Mouse (Mus musculus) c-Kit-negative CD71-positive TER-119-positive erythroid progenitor cells, embryonic 14.5 days (primary cell): ENCODE data around the gene Dagla.
A peak's percentile ranks its signal among the peaks of the same experiment; 100 is the strongest.

Experiments
- DNase-seq: peaks from one replicate; pipeline ENCODE4 v3.0.0-alpha.2; 2013; ENCODE audit warnings: low read depth, low spot score

The Dagla gene

GRCm38 (mm10) chr19:10239419-10239818, 65.3 kb downstream of the Dagla start:
- DNase-seq = no peak

GRCm38 (mm10) chr19:10238477-10238876, 66.2 kb downstream of the Dagla start:
- no peak for DNase-seq

GRCm38 (mm10) chr19:10235784-10236565, 68.7 kb downstream of the Dagla start:
- DNase-seq = no peak

- DNase-seq = no peak
Observed at GRCm38 (mm10) chr19:10232327-10233017, 72.2 kb downstream of the Dagla start.

- no peak for DNase-seq
Observed at GRCm38 (mm10) chr19:10231871-10232270, 72.8 kb downstream of the Dagla start.

- no peak for DNase-seq
Observed at GRCm38 (mm10) chr19:10231016-10231415, 73.7 kb downstream of the Dagla start.

GRCm38 (mm10) chr19:10225767-10226166, 78.9 kb downstream of the Dagla start:
- DNase-seq = no peak

- DNase-seq = no peak
Observed at GRCm38 (mm10) chr19:10224637-10225453, 79.8 kb downstream of the Dagla start.

- DNase-seq = no peak
Observed at GRCm38 (mm10) chr19:10223561-10223960, 81.1 kb downstream of the Dagla start.

- DNase-seq = no peak
Observed at GRCm38 (mm10) chr19:10222656-10223055, 82.0 kb downstream of the Dagla start.

GRCm38 (mm10) chr19:10221585-10221984, 83.1 kb downstream of the Dagla start:
- no peak for DNase-seq

GRCm38 (mm10) chr19:10219593-10219992, 85.1 kb downstream of the Dagla start:
- DNase-seq = no peak

GRCm38 (mm10) chr19:10219108-10219507, 85.6 kb downstream of the Dagla start:
- peak; percentile 49 for DNase-seq

GRCm38 (mm10) chr19:10216101-10216500, 88.6 kb downstream of the Dagla start:
- no peak for DNase-seq

- DNase-seq = no peak
Observed at GRCm38 (mm10) chr19:10213796-10214471, 90.7 kb downstream of the Dagla start.

- DNase-seq = no peak
Observed at GRCm38 (mm10) chr19:10210885-10211284, 93.8 kb downstream of the Dagla start.

- no peak for DNase-seq
Observed at GRCm38 (mm10) chr19:10208851-10209250, 95.8 kb downstream of the Dagla start.

- DNase-seq = no peak
Observed at GRCm38 (mm10) chr19:10205051-10205450, 99.6 kb downstream of the Dagla start.

- DNase-seq = peak; percentile 53
Observed at GRCm38 (mm10) chr19:10204616-10205001, 100.1 kb downstream of the Dagla start.

GRCm38 (mm10) chr19:10203848-10204615, 100.6 kb downstream of the Dagla start, which contains the start of the genes Tmem258 and Fen1:
TSS of gene Tmem258 (plus strand) at chr19:10204014.
TSS of gene Fen1 (minus strand) at chr19:10204169.
- peak; percentile 86 for DNase-seq
